Mouse (Mus musculus): ENCODE measurements around the gene Olfr49. TPM values are rescaled to one million over a fixed set of nuclear protein-coding genes. Genes with fewer than 3 reads are reported as not detected.
A peak's percentile ranks its signal among the peaks of the same experiment; 100 is the strongest.

The Olfr49 gene
- not detected in 2 replicates for polyA plus RNA-seq (2015; fragmentation: Nextera tagmentation; extraction: Ambion mirVana)

- no peak for ATAC-seq
- no peaks in the 10 kb centered on the region; the same call in 1 of the 2 replicates for H3K9me3 ChIP-seq (ENCODE audit: control insufficient read depth, low read length)
- WGBS, result 83% methylated on average over 1 of the region's 1 CpGs
- H3K27ac ChIP-seq (ENCODE audit: low read depth, low read length), result no peak within 1 kb of the TSS
- no peak within 1 kb of the TSS for H3K9ac ChIP-seq (ENCODE audit: low read depth, low read length)
- no peaks in the 10 kb centered on the region for H3K36me3 ChIP-seq (ENCODE audit: control insufficient read depth, insufficient read depth, low read length)
- no peak within 1 kb of the TSS for H3K4me2 ChIP-seq (ENCODE audit: low read length)
- H3K27me3 ChIP-seq (replicated peaks; ENCODE audit: control insufficient read depth, insufficient read depth, low read length), result no peaks in the 10 kb centered on the region
- no peaks in the 10 kb centered on the region for H3K4me1 ChIP-seq (ENCODE audit: control insufficient read depth, insufficient read depth, low read depth, low read length)
- no peak within 1 kb of the TSS for H3K4me3 ChIP-seq (ENCODE audit: low read length)
Measured at GRCm38 (mm10) chr14:54284839-54285238, at the start of gene Olfr49. Olfr49 (minus strand) TSS chr14:54284939.

- H3K36me3 ChIP-seq (ENCODE audit: control insufficient read depth, insufficient read depth, low read length), result no peaks in the 10 kb centered on the region
- no peaks in the 10 kb centered on the region for H3K4me1 ChIP-seq (ENCODE audit: control insufficient read depth, insufficient read depth, low read depth, low read length)
- no peak overlapping the region for H3K4me3 ChIP-seq (ENCODE audit: low read length)
- no peaks in the 10 kb centered on the region for H3K27me3 ChIP-seq (replicated peaks; ENCODE audit: control insufficient read depth, insufficient read depth, low read length)
- H3K27ac ChIP-seq (ENCODE audit: low read depth, low read length), result no peak overlapping the region
- H3K4me2 ChIP-seq (ENCODE audit: low read length), result no peak overlapping the region
- WGBS, result 73% methylated on average over 8 of the region's 8 CpGs
- no peak for ATAC-seq
- H3K9me3 ChIP-seq (ENCODE audit: control insufficient read depth, low read length), result no peaks in the 10 kb centered on the region
- no peak overlapping the region for H3K9ac ChIP-seq (ENCODE audit: low read depth, low read length)
Measured at GRCm38 (mm10) chr14:54333452-54334189, 48.9 kb upstream of the Olfr49 start.

DNA sequence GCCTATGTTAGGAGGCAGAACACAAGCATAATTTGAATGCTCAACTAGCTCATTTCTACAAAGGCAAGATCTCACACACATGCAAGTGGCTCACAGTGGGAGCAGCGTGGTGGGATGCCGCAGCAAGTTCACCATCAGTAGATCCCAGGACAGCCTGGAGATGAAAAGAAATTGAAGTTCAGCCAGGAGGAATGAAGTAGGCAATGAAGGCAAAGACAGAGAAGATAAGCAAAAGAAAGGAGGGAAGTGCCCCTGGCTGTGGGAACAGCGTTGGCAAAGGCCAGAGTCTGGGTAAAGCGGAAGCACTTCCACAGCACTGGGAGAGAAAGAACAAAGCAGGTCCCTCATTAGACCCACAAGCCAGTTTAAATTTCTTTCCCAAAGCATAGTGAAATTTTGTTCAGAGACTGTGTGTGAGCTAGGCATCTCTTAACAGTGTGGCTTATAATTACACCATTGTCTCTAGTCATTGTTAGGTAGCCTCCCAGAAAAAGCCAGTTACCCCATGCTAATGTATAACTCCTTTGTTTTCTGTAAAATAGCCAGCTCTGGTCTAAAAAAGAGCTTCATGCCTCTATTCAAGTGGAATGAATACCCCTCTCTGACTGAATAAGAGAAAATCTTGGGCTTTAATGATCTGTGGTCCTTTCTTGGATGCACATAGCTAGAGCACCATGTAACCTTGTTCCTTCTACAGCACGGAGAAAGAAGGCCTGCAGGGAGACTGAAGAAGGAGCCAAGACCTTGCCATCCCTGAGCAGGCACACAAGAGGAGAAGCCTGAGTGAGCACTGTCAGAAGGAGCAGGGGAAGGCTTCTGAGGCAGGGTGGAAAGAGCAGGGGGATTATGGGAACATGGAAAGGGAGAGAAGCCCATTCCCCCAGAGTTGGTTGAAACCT lies 47.7 kb upstream of the Olfr49 start:
- H3K4me3 ChIP-seq (ENCODE audit: low read length), result no peak overlapping the region
- ATAC-seq, result peak; percentile 85
- H3K27ac ChIP-seq (ENCODE audit: low read depth, low read length), result peak overlapping the region; percentile 64
- no peaks in the 10 kb centered on the region for H3K9me3 ChIP-seq (ENCODE audit: control insufficient read depth, low read length)
- no peaks in the 10 kb centered on the region for H3K4me1 ChIP-seq (ENCODE audit: control insufficient read depth, insufficient read depth, low read depth, low read length)
- no peak overlapping the region for H3K4me2 ChIP-seq (ENCODE audit: low read length)
- 37% methylated on average over 5 of the region's 5 CpGs for WGBS
- no peaks in the 10 kb centered on the region for H3K36me3 ChIP-seq (ENCODE audit: control insufficient read depth, insufficient read depth, low read length)
- no peaks in the 10 kb centered on the region for H3K27me3 ChIP-seq (replicated peaks; ENCODE audit: control insufficient read depth, insufficient read depth, low read length)
- no peak overlapping the region for H3K9ac ChIP-seq (ENCODE audit: low read depth, low read length)

GRCm38 (mm10) chr14:54331178-54331577 lies 46.4 kb upstream of the Olfr49 start:
- H3K36me3 ChIP-seq (ENCODE audit: control insufficient read depth, insufficient read depth, low read length), result no peaks in the 10 kb centered on the region
- H3K27ac ChIP-seq (ENCODE audit: low read depth, low read length), result no peak overlapping the region
- no peak for ATAC-seq
- H3K9me3 ChIP-seq (ENCODE audit: control insufficient read depth, low read length), result no peaks in the 10 kb centered on the region
- H3K4me3 ChIP-seq (ENCODE audit: low read length), result no peak overlapping the region
- H3K4me2 ChIP-seq (ENCODE audit: low read length), result no peak overlapping the region
- H3K4me1 ChIP-seq (ENCODE audit: control insufficient read depth, insufficient read depth, low read depth, low read length), result no peaks in the 10 kb centered on the region
- 89% methylated on average over 1 of the region's 1 CpGs for whole genome bisulfite sequencing
- no peaks in the 10 kb centered on the region for H3K27me3 ChIP-seq (replicated peaks; ENCODE audit: control insufficient read depth, insufficient read depth, low read length)
- H3K9ac ChIP-seq (ENCODE audit: low read depth, low read length), result no peak overlapping the region

- Histone ChIP-seq H3K36me3 (ENCODE audit: control insufficient read depth, insufficient read depth, low read length) (no peaks in the 10 kb centered on the region), H3K4me1 (ENCODE audit: control insufficient read depth, insufficient read depth, low read depth, low read length) (no peaks in the 10 kb centered on the region), H3K27ac (ENCODE audit: low read depth, low read length) (no peak overlapping the region), H3K27me3 (replicated peaks; ENCODE audit: control insufficient read depth, insufficient read depth, low read length) (no peaks in the 10 kb centered on the region), H3K4me2 (ENCODE audit: low read length) (no peak overlapping the region), H3K4me3 (ENCODE audit: low read length) (no peak overlapping the region), H3K9ac (ENCODE audit: low read depth, low read length) (no peak overlapping the region), H3K9me3 (ENCODE audit: control insufficient read depth, low read length) (no peaks in the 10 kb centered on the region)
- 63% methylated on average over 9 of the region's 9 CpGs for whole genome bisulfite sequencing
- ATAC-seq, result no peak
Measured at GRCm38 (mm10) chr14:54329201-54329600, 44.5 kb upstream of the Olfr49 start.

DNA sequence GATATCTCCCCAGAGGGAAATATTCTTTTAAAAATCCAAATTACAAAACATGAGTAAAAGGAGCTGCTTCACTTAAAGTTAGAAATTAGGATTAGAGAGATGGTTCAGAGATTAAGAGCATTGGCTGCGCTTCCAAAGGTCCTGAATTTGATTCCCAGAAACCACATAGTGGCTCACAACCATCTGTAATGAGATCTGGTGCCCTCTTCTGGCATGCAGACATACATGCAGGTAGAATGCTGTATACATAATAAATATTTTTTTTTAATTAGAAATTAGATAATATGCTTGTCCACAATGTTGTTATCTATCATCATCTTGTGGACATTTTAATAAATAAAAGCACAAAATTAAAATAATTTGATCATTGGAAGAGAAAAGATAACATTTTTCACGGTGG lies 43.8 kb upstream of the Olfr49 start:
- no peak for ATAC-seq
- no peak overlapping the region for H3K9ac ChIP-seq (ENCODE audit: low read depth, low read length)
- H3K4me3 ChIP-seq (ENCODE audit: low read length), result no peak overlapping the region
- 76% methylated on average over 2 of the region's 2 CpGs for WGBS
- H3K4me1 ChIP-seq (ENCODE audit: control insufficient read depth, insufficient read depth, low read depth, low read length), result no peaks in the 10 kb centered on the region
- no peaks in the 10 kb centered on the region for H3K36me3 ChIP-seq (ENCODE audit: control insufficient read depth, insufficient read depth, low read length)
- no peaks in the 10 kb centered on the region for H3K9me3 ChIP-seq (ENCODE audit: control insufficient read depth, low read length)
- no peak overlapping the region for H3K4me2 ChIP-seq (ENCODE audit: low read length)
- H3K27me3 ChIP-seq (replicated peaks; ENCODE audit: control insufficient read depth, insufficient read depth, low read length), result no peaks in the 10 kb centered on the region
- no peak overlapping the region for H3K27ac ChIP-seq (ENCODE audit: low read depth, low read length)

DNA sequence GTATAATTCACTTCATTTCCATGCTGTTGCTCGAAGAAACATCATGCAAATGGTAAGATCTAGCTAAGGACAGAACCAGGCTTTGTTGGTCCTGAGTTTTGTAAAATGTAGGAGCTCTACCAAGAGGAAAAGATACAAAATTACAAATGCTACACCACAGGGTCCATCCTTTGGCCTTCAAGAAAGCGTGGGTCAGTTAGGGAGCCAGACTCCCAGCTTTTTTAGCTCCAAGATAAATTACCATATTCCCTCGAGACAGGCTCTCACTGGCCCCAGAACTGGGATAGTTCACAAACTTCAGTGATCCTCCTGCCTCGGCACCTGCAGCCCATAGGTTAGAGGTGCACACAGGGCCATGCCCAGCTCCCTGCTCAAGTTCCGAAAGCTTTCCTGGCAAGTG lies 39.7 kb upstream of the Olfr49 start:
- Histone ChIP-seq H3K9me3 (ENCODE audit: control insufficient read depth, low read length) (peaks cover 3% of the 10 kb centered on the region), H3K4me3 (ENCODE audit: low read length) (no peak overlapping the region), H3K9ac (ENCODE audit: low read depth, low read length) (no peak overlapping the region), H3K27me3 (replicated peaks; ENCODE audit: control insufficient read depth, insufficient read depth, low read length) (no peaks in the 10 kb centered on the region), H3K4me1 (ENCODE audit: control insufficient read depth, insufficient read depth, low read depth, low read length) (no peaks in the 10 kb centered on the region), H3K27ac (ENCODE audit: low read depth, low read length) (no peak overlapping the region), H3K36me3 (ENCODE audit: control insufficient read depth, insufficient read depth, low read length) (no peaks in the 10 kb centered on the region), H3K4me2 (ENCODE audit: low read length) (no peak overlapping the region)
- ATAC-seq, result no peak
- WGBS, result 78% methylated on average over 5 of the region's 5 CpGs

GRCm38 (mm10) chr14:54321556-54322376 lies 37.0 kb upstream of the Olfr49 start:
- Histone ChIP-seq H3K36me3 (ENCODE audit: control insufficient read depth, insufficient read depth, low read length) (no peaks in the 10 kb centered on the region), H3K9me3 (ENCODE audit: control insufficient read depth, low read length) (peaks cover 3% of the 10 kb centered on the region), H3K4me2 (ENCODE audit: low read length) (no peak overlapping the region), H3K9ac (ENCODE audit: low read depth, low read length) (no peak overlapping the region), H3K4me3 (ENCODE audit: low read length) (no peak overlapping the region), H3K27ac (ENCODE audit: low read depth, low read length) (no peak overlapping the region), H3K4me1 (ENCODE audit: control insufficient read depth, insufficient read depth, low read depth, low read length) (no peaks in the 10 kb centered on the region), H3K27me3 (replicated peaks; ENCODE audit: control insufficient read depth, insufficient read depth, low read length) (no peaks in the 10 kb centered on the region)
- 64% methylated on average over 18 of the region's 18 CpGs for WGBS
- no peak for ATAC-seq

All from hindbrain, embryonic 16.5 days (tissue).